Mouse (Mus musculus): ENCODE data around the gene Slc16a9.

DNA sequence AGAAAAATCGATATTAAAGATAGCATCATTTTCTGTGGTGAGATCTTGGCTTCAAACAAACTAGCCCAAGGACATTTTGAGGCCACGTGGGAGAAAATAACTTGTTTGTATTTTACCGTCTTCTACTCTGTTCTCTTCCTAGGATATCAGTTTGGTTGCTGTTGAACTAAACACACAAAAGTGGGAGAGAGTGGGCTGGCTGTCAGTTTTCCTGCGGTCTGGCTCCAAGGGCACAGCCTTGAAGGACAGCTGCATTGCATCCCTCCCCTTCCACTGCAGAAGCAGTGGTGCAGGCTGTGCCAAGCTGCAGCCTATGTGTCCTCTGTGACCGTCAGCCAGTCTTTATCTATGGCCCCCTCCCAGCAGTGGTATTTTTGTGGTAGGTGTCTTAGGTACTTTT, 54.8 kb downstream of the Slc16a9 start:
- no peak for TF ChIP-seq CTCF (IDR thresholded peaks at IDR 0.05; ENCODE audit: low read depth)
- TF ChIP-seq EP300 (IDR thresholded peaks at IDR 0.05; ENCODE audit: low read depth), result no peak

Data from liver, postnatal 0 days (tissue).